Mouse (Mus musculus) liver, embryonic 16.5 days (tissue): Measurements from ENCODE around the gene Eef1akmt2. TPM values are rescaled to one million over a fixed set of nuclear protein-coding genes. Genes with fewer than 3 reads are reported as not detected.

Experiments
- ATAC-seq: fragments of 200-750 bp; cut with Nextera tagmentation; 2 replicates; pipeline ENCODE4 v1.8.0; 2017; ENCODE audit warnings: low read depth, mild to moderate bottlenecking, moderate number of reproducible peaks, moderate library complexity
- H3K27ac ChIP-seq: fragments of 300-500 bp; sonication (generic); 2 replicates; pipeline ENCODE4 v1.5.1; 2014; ENCODE audit warnings: mild to moderate bottlenecking, low read length
- H3K27me3 ChIP-seq: fragments of 300-500 bp; sonication (generic); 2 replicates; pipeline ENCODE4 v1.6.1; 2014; ENCODE audit warnings: low read depth, low read length, mixed read lengths; ENCODE audit not compliant: control insufficient read depth, insufficient read depth
- H3K36me3 ChIP-seq: fragments of 300-500 bp; sonication (generic); 2 replicates; pipeline ENCODE4 v1.6.1; 2014; ENCODE audit warnings: mild to moderate bottlenecking; ENCODE audit not compliant: control insufficient read depth, insufficient read depth
- H3K4me1 ChIP-seq: fragments of 300-500 bp; sonication (generic); 2 replicates; pipeline ENCODE4 v1.6.1; 2014; ENCODE audit warnings: low read depth, low read length, mixed read lengths; ENCODE audit not compliant: control insufficient read depth
- H3K4me2 ChIP-seq: fragments of 300-500 bp; sonication (generic); 2 replicates; pipeline ENCODE4 v1.6.1; 2014; ENCODE audit warnings: low read depth, low read length, mixed read lengths
- H3K4me3 ChIP-seq: fragments of 300-500 bp; sonication (generic); 2 replicates; pipeline ENCODE4 v1.5.1; 2014; ENCODE audit warnings: low read depth, mild to moderate bottlenecking, low read length
- H3K9ac ChIP-seq: fragments of 300-500 bp; sonication (generic); 2 replicates; pipeline ENCODE4 v1.6.1; 2014; ENCODE audit warnings: low read depth, low read length
- H3K9me3 ChIP-seq: fragments of 300-500 bp; sonication (generic); replicated peaks from 2 replicates; pipeline ENCODE4 v1.6.1; 2016; ENCODE audit warnings: low read length; ENCODE audit not compliant: control insufficient read depth
- WGBS: fragments of 180-500 bp; shearing (Covaris S2); extraction: QIAGEN DNeasy Blood & Tissue Kit; methylation state at CpG from one replicate; pipeline ENCODE4 v1.1.7; 2014; ENCODE audit not compliant: insufficient replicate concordance; 5-methylcytosine and 5-hydroxymethylcytosine counted together
- polyA plus RNA-seq: library from polyadenylated mRNA; unstranded; fragments of >200 nt; fragmentation: Nextera tagmentation; extraction: Ambion mirVana; gene quantifications from 2 replicates; pipeline ENCODE4 v1.2.1, GENCODE M21; 2015

The Eef1akmt2 gene
- polyA plus RNA-seq, 1 experiment from 2014 or later, result 12.5 TPM

GRCm38 (mm10) chr7:132892311-132892661 is 39.8 kb upstream of the Eef1akmt2 start:
- no peak overlapping the region for H3K27ac ChIP-seq
- H3K4me3 ChIP-seq, result no peak overlapping the region
- no peaks in the 10 kb centered on the region for H3K9me3 ChIP-seq
- peaks cover 3% of the 10 kb centered on the region for H3K4me1 ChIP-seq
- no peaks in the 10 kb centered on the region for H3K36me3 ChIP-seq
- no peak overlapping the region for H3K4me2 ChIP-seq
- H3K27me3 ChIP-seq, result no peaks in the 10 kb centered on the region
- no peak overlapping the region for H3K9ac ChIP-seq
- 35% methylated on average over 4 of the region's 4 CpGs for WGBS
- ATAC-seq, result no peak

DNA sequence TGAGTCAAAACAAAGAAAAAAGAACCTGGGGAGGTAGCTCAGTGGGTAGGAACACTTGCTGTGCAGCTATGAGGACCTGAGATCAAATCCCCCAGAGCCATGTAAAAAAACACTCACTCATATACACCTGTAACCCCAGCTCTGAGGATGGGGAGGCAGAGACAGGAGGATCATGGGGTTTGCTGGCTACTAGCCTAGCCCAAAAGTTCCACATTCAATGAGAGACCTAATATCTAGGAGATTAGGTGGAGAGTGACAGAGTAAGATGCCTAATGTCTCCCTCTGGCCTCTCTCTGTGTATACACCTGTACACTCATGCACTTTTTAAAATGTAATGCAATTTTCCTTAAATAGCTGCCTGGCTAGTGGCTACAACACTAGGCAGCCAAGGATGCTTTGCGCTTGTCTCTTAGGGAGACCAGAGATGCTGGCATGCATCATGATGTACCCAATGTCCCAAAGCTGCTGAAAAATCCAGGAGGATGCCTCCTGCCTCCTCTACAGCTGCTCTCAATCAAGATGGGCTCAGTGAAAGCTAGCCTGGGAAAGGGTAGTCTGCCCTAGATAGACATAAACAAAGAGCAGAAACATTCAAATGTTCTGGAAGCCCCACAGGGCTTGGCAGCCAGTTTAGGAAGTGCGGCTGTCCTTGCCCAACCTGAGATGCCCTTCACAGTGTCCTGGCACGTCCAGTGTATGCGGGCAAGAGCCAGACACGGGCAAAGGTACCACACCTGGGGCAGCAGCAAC is 39.3 kb upstream of the Eef1akmt2 start:
- H3K9ac ChIP-seq, result no peak overlapping the region
- H3K4me3 ChIP-seq, result no peak overlapping the region
- no peaks in the 10 kb centered on the region for H3K27me3 ChIP-seq
- no peak overlapping the region for H3K27ac ChIP-seq
- no peaks in the 10 kb centered on the region for H3K9me3 ChIP-seq
- WGBS, result 68% methylated on average over 5 of the region's 5 CpGs
- no peak overlapping the region for H3K4me2 ChIP-seq
- ATAC-seq, result no peak
- peaks cover 3% of the 10 kb centered on the region for H3K4me1 ChIP-seq
- H3K36me3 ChIP-seq, result no peaks in the 10 kb centered on the region

GRCm38 (mm10) chr7:132890201-132890600 is 37.7 kb upstream of the Eef1akmt2 start:
- Histone ChIP-seq H3K4me3 (no peak overlapping the region), H3K27me3 (no peaks in the 10 kb centered on the region), H3K9me3 (no peaks in the 10 kb centered on the region), H3K27ac (no peak overlapping the region), H3K4me2 (no peak overlapping the region), H3K9ac (no peak overlapping the region), H3K36me3 (no peaks in the 10 kb centered on the region), H3K4me1 (peaks cover 3% of the 10 kb centered on the region)
- no peak for ATAC-seq
- WGBS, result 72% methylated on average over 5 of the region's 5 CpGs

GRCm38 (mm10) chr7:132889691-132890090 is 37.2 kb upstream of the Eef1akmt2 start:
- no peak overlapping the region for H3K9ac ChIP-seq
- WGBS, result 84% methylated on average over 8 of the region's 8 CpGs
- ATAC-seq, result no peak
- no peaks in the 10 kb centered on the region for H3K36me3 ChIP-seq
- no peak overlapping the region for H3K27ac ChIP-seq
- no peak overlapping the region for H3K4me2 ChIP-seq
- no peaks in the 10 kb centered on the region for H3K27me3 ChIP-seq
- H3K4me3 ChIP-seq, result no peak overlapping the region
- peaks cover 3% of the 10 kb centered on the region for H3K4me1 ChIP-seq
- no peaks in the 10 kb centered on the region for H3K9me3 ChIP-seq

- H3K27ac ChIP-seq, result no peak overlapping the region
- H3K9me3 ChIP-seq, result no peaks in the 10 kb centered on the region
- no peaks in the 10 kb centered on the region; the same call in 1 of the 2 replicates for H3K36me3 ChIP-seq
- ATAC-seq, result no peak
- H3K4me3 ChIP-seq, result no peak overlapping the region
- WGBS, result 38% methylated on average over 4 of the region's 4 CpGs
- no peaks in the 10 kb centered on the region for H3K27me3 ChIP-seq
- H3K4me2 ChIP-seq, result no peak overlapping the region
- H3K9ac ChIP-seq, result no peak overlapping the region
- peaks cover 3% of the 10 kb centered on the region for H3K4me1 ChIP-seq
These were observed 36.2 kb upstream of the Eef1akmt2 start for GRCm38 (mm10) chr7:132888518-132889249.

DNA sequence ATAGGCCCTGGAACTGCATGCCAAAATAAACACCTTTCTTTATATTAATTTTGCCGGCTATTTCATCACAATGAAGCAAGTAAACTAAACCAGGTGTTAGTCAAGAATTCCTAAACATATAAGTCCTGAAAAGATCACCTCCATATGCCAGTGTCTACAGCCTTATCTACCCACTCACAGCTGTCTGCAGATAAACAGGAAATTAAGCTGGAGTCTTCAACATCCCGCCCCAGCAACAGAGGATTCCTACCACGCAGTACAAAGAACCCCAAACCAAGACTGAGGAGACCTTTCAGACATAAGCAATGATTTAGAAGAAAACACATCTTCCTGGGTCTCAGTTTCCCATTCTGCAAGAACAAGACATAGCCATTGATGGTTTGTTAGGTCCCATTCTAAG is 35.6 kb upstream of the Eef1akmt2 start:
- no peak overlapping the region for H3K9ac ChIP-seq
- H3K27me3 ChIP-seq, result no peaks in the 10 kb centered on the region
- H3K4me3 ChIP-seq, result no peak overlapping the region
- peaks cover 3% of the 10 kb centered on the region for H3K4me1 ChIP-seq
- WGBS, result 34% methylated on average over 3 of the region's 3 CpGs
- peaks cover 2% of the 10 kb centered on the region for H3K36me3 ChIP-seq
- H3K9me3 ChIP-seq, result no peaks in the 10 kb centered on the region
- no peak overlapping the region for H3K27ac ChIP-seq
- ATAC-seq, result no peak
- H3K4me2 ChIP-seq, result no peak overlapping the region

DNA sequence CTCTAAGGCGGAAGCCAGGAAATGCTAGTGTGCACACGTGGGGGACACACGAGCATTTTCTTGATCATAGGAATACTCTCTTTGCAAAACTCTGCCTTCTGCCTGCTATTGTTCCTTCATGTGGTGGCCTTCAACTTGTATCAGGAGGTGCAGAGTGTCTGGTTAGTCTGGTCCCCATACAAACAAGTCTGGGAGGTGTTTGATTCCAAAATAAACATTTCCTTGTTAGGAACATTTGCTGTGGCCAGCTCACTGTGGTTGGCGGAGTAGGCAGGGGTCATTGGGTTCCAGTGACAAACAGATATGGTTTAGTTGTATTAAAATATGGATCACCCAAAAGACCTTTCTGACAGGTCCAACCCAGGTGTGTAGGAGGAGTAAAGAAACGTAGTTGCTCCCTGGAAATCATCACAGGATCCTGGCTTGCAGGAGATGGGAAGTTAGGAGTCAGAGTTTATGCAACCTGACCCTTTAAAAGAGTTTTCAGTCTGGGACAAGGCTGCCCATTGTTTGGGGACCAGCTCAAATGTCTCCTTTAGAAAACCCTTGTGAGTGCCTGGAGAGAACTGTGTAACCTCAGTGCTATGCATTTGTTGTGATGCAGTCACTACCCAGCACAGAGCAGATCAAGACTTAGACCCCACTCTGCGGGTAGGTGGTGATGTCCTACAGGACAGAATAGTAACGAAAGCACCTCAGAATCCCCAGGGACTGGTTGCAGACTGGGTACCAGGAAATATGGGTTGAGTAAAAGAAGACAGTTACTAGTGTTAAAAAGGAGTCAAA is 34.7 kb upstream of the Eef1akmt2 start:
- no peaks in the 10 kb centered on the region for H3K27me3 ChIP-seq
- peaks cover 3% of the 10 kb centered on the region for H3K4me1 ChIP-seq
- H3K9me3 ChIP-seq, result no peaks in the 10 kb centered on the region
- H3K4me3 ChIP-seq, result no peak overlapping the region
- no peak overlapping the region for H3K9ac ChIP-seq
- ATAC-seq, result no peak
- H3K4me2 ChIP-seq, result no peak overlapping the region
- no peak overlapping the region for H3K27ac ChIP-seq
- peaks cover 6% of the 10 kb centered on the region for H3K36me3 ChIP-seq
- 49% methylated on average over 7 of the region's 7 CpGs for WGBS

DNA sequence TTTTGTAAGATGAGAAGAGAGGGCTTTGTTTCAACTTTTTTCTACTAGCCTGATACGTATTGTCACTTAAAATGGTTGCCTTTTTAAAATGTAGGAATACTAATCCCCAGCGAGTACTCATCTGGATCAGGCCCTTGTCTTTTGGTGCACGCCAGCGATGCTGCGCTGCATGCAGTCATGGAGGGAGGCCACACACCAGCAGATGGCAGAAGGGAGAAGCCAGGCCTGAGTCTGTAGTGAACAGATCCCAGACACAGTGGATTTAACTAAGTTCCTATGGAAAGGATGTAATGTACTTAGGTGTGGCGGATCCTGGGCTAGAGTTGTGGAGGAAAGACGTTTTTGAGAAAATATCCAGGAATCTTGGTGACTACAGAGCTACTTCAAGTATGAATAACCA is 31.6 kb upstream of the Eef1akmt2 start:
- WGBS, result 81% methylated on average over 7 of the region's 7 CpGs
- Histone ChIP-seq H3K9me3 (no peaks in the 10 kb centered on the region), H3K4me2 (no peak overlapping the region), H3K36me3 (peaks cover 11% of the 10 kb centered on the region), H3K27ac (no peak overlapping the region), H3K4me1 (peaks cover 3% of the 10 kb centered on the region), H3K27me3 (no peaks in the 10 kb centered on the region), H3K9ac (no peak overlapping the region), H3K4me3 (no peak overlapping the region)
- no peak for ATAC-seq

DNA sequence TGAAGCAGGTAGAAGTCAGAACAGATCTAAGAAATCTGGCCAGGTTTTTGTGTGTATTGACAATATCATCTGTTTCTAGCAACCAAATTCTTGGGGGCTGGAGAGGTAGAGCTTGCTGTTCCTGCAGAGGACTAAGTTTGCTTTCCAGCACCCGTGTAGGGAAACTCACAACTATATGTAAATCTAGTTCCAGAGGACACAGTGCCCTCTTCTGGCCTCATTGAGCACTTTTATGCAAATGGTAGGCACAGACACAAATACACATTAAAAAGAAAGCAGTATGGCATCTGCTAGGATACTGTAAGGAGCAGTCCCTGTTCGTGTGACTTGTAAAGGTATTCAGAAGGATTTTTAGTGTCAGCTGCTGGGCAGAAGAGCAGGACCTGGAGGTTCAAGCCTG is 29.9 kb upstream of the Eef1akmt2 start:
- H3K4me1 ChIP-seq, result no peaks in the 10 kb centered on the region; the same call in 1 of the 2 replicates
- H3K4me2 ChIP-seq, result no peak overlapping the region
- ATAC-seq, result no peak
- H3K36me3 ChIP-seq, result peaks cover 20% of the 10 kb centered on the region
- no peaks in the 10 kb centered on the region for H3K27me3 ChIP-seq
- no peak overlapping the region for H3K4me3 ChIP-seq
- WGBS, result 58% methylated on average over 2 of the region's 2 CpGs
- no peaks in the 10 kb centered on the region for H3K9me3 ChIP-seq
- no peak overlapping the region for H3K9ac ChIP-seq
- H3K27ac ChIP-seq, result no peak overlapping the region
